Mouse (Mus musculus): ENCODE measurements around the gene Gpr180.

GRCm38 (mm10) chr14:118150656-118151551 lies 13.9 kb downstream of the Gpr180 start:
- TF ChIP-seq CTCF (IDR thresholded peaks at IDR 0.05; ENCODE audit: insufficient read depth, low read length) (no peak), POLR2A (IDR thresholded peaks at IDR 0.05; ENCODE audit: borderline replicate concordance, extremely low read depth, low read depth, low read length) (no peak)
